Mouse (Mus musculus) fibroblast of lung, adult 2 months (primary cell): Measurements from ENCODE around the gene Gm10645.

ENCODE experiments used
- DNase-seq: peaks from one replicate; pipeline ENCODE4 v3.0.0-alpha.2; 2011; ENCODE audit warnings: low read depth

Gene Gm10645

GRCm38 (mm10) chr8:83165931-83166867, at the start of gene Gm10645:
Gene Gm10645 (minus strand): TSS chr8:83166170.
- no peak for DNase-seq

- no peak for DNase-seq
Measured at GRCm38 (mm10) chr8:83215065-83215464, 49.1 kb upstream of the Gm10645 start.

- no peak for DNase-seq
Measured at GRCm38 (mm10) chr8:83210676-83211075, 44.7 kb upstream of the Gm10645 start.

GRCm38 (mm10) chr8:83209581-83209980, 43.6 kb upstream of the Gm10645 start:
- no peak for DNase-seq

- no peak for DNase-seq
Measured at GRCm38 (mm10) chr8:83205907-83206306, 39.9 kb upstream of the Gm10645 start.

GRCm38 (mm10) chr8:83202946-83203345, 37.0 kb upstream of the Gm10645 start:
- no peak for DNase-seq

GRCm38 (mm10) chr8:83200191-83201177, 34.5 kb upstream of the Gm10645 start:
- DNase-seq = no peak

GRCm38 (mm10) chr8:83199715-83200114, 33.7 kb upstream of the Gm10645 start:
- no peak for DNase-seq

- no peak for DNase-seq
Measured at GRCm38 (mm10) chr8:83196088-83196487, 30.1 kb upstream of the Gm10645 start.

- DNase-seq = no peak
Measured at GRCm38 (mm10) chr8:83189538-83190095, 23.6 kb upstream of the Gm10645 start.

- DNase-seq = no peak
Measured at GRCm38 (mm10) chr8:83187363-83187962, 21.5 kb upstream of the Gm10645 start.

GRCm38 (mm10) chr8:83186376-83186775, 20.4 kb upstream of the Gm10645 start:
- DNase-seq = no peak

- DNase-seq = no peak
Measured at GRCm38 (mm10) chr8:83182784-83183183, 16.8 kb upstream of the Gm10645 start.

GRCm38 (mm10) chr8:83181851-83182482, 16.0 kb upstream of the Gm10645 start:
- no peak for DNase-seq

- no peak for DNase-seq
Measured at GRCm38 (mm10) chr8:83178228-83178742, 12.3 kb upstream of the Gm10645 start.

GRCm38 (mm10) chr8:83177317-83178195, 11.6 kb upstream of the Gm10645 start:
- DNase-seq = no peak

- no peak for DNase-seq
Measured at GRCm38 (mm10) chr8:83176785-83177184, 10.8 kb upstream of the Gm10645 start.

GRCm38 (mm10) chr8:83175680-83176079, 9.7 kb upstream of the Gm10645 start:
- no peak for DNase-seq

GRCm38 (mm10) chr8:83170894-83171293, 4.9 kb upstream of the Gm10645 start:
- DNase-seq = no peak

GRCm38 (mm10) chr8:83169709-83170108, 3.7 kb upstream of the Gm10645 start:
- no peak for DNase-seq
